Mouse (Mus musculus) lung, embryonic 15.5 days (tissue): ENCODE data around the gene Arl8b. TPM values are rescaled to one million over a fixed set of nuclear protein-coding genes. Genes with fewer than 3 reads are reported as not detected.
A peak's percentile ranks its signal among the peaks of the same experiment; 100 is the strongest.
"Not testable (repeated sequence)": the region's sequence is repeated elsewhere in the genome, so short reads cannot be mapped to it uniquely, and the experiment has no call there.

Experiments used
- ATAC-seq: fragments of 200-750 bp; cut with Nextera tagmentation; 2 replicates; pipeline ENCODE4 v1.8.0; 2017; ENCODE audit warnings: moderate number of reproducible peaks, borderline replicate concordance; ENCODE audit not compliant: low FRiP score, low TSS enrichment; ENCODE audit errors: extremely low read depth
- H3K27ac ChIP-seq: fragments of 300-500 bp; sonication (generic); 2 replicates; pipeline ENCODE4 v1.5.1; 2015; ENCODE audit warnings: moderate library complexity, mild to moderate bottlenecking, inconsistent platforms
- H3K27me3 ChIP-seq: fragments of 300-500 bp; sonication (generic); 2 replicates; pipeline ENCODE4 v1.6.1; 2015; ENCODE audit warnings: inconsistent platforms
- H3K36me3 ChIP-seq: fragments of 300-500 bp; sonication (generic); 2 replicates; pipeline ENCODE4 v1.6.1; 2015; ENCODE audit warnings: inconsistent platforms
- H3K4me1 ChIP-seq: fragments of 300-500 bp; sonication (generic); 2 replicates; pipeline ENCODE4 v1.6.1; 2015; ENCODE audit warnings: inconsistent platforms
- H3K4me2 ChIP-seq: fragments of 300-500 bp; sonication (generic); 2 replicates; pipeline ENCODE4 v1.6.1; 2015; ENCODE audit warnings: inconsistent platforms, mild to moderate bottlenecking, moderate library complexity
- H3K4me3 ChIP-seq: fragments of 300-500 bp; sonication (generic); 2 replicates; pipeline ENCODE4 v1.5.1; 2015; ENCODE audit warnings: mild to moderate bottlenecking, inconsistent platforms
- H3K9ac ChIP-seq: fragments of 300-500 bp; sonication (generic); 2 replicates; pipeline ENCODE4 v1.6.1; 2015; ENCODE audit warnings: inconsistent platforms
- H3K9me3 ChIP-seq: fragments of 300-500 bp; sonication (generic); 2 replicates; pipeline ENCODE4 v1.6.1; 2016; ENCODE audit warnings: inconsistent platforms
- WGBS: fragments of 180-500 bp; shearing (Covaris S2); methylation state at CpG from one replicate; pipeline ENCODE4 v1.1.7; 2015; 5-methylcytosine and 5-hydroxymethylcytosine counted together
- polyA plus RNA-seq: library from polyadenylated mRNA; unstranded; fragments of >200 nt; fragmentation: Nextera tagmentation; extraction: Ambion mirVana; gene quantifications from 2 replicates; pipeline ENCODE4 v1.2.1, GENCODE M21; 2015

Gene Arl8b
- polyA plus RNA-seq, 1 experiment from 2014 or later, result 75.0 TPM

DNA sequence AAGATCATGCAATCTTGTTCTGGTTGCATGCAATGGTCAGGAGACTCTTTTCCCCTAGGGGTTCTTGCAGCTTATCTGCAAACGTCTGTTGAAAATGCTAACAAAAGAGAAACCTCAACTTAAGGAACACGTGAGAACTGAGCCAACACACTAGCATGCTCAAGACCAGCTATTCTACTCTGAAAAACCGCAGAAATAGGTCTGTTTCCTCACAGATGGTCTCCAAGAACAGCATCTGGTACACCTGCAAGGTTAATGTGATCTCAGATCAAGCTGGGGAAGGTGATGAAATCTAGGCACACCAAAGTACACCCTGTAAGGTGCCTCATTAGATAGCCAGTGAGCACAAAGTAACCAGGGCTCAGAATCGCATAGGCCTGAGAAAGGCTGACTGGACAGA is 56.5 kb downstream of the Arl8b start:
- Histone ChIP-seq H3K27me3 (no peaks in the 10 kb centered on the region), H3K4me3 (no peak overlapping the region), H3K9ac (no peak overlapping the region), H3K9me3 (no peaks in the 10 kb centered on the region), H3K36me3 (peaks cover 32% of the 10 kb centered on the region), H3K27ac (no peak overlapping the region), H3K4me1 (peaks cover 20% of the 10 kb centered on the region), H3K4me2 (no peak overlapping the region)
- WGBS, result 85% methylated on average over 4 of the region's 4 CpGs
- ATAC-seq, result no peak

- no peak for ATAC-seq
- Histone ChIP-seq H3K4me1 (peaks cover 7% of the 10 kb centered on the region), H3K9me3 (no peaks in the 10 kb centered on the region), H3K27ac (no peak overlapping the region), H3K4me3 (no peak overlapping the region), H3K9ac (no peak overlapping the region), H3K27me3 (no peaks in the 10 kb centered on the region), H3K36me3 (peaks cover 43% of the 10 kb centered on the region), H3K4me2 (no peak overlapping the region)
- 89% methylated on average over 8 of the region's 8 CpGs for WGBS
Observed at GRCm38 (mm10) chr6:108840861-108841640, 58.2 kb downstream of the Arl8b start.

DNA sequence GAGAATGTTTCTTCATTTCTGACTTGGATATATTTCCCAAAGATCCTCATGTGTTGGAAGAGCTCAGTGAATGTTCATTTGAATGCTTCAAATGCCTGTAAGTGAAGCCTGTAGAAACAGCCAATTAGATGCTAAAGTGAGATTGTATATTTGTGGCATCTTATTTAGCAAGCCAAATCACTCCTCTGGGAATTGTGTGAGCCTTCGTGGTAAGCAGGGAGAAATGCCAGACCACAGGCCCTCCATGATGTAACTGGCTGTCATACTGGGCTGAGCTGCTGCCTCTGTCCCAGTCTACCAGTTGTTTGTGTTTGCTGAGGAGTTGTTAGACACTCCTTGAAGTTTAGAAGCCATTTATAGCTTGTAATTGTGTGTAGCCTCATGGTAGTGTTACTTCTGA is 60.8 kb downstream of the Arl8b start:
- Histone ChIP-seq H3K27me3 (no peaks in the 10 kb centered on the region), H3K27ac (no peak overlapping the region), H3K36me3 (peaks cover 48% of the 10 kb centered on the region), H3K4me1 (no peaks in the 10 kb centered on the region), H3K9ac (no peak overlapping the region), H3K4me2 (no peak overlapping the region), H3K4me3 (no peak overlapping the region), H3K9me3 (no peaks in the 10 kb centered on the region)
- ATAC-seq, result no peak
- WGBS, result 83% methylated on average over 1 of the region's 1 CpGs

GRCm38 (mm10) chr6:108844093-108844492 is 61.2 kb downstream of the Arl8b start:
- ATAC-seq, result no peak
- Histone ChIP-seq H3K27me3 (no peaks in the 10 kb centered on the region), H3K36me3 (peaks cover 51% of the 10 kb centered on the region)

GRCm38 (mm10) chr6:108844771-108845170 is 61.9 kb downstream of the Arl8b start:
- H3K9ac ChIP-seq, result no peak overlapping the region
- 82% methylated on average over 7 of the region's 7 CpGs for WGBS

More at GRCm38 (mm10) chr6:108844093-108844492, 61.2 kb downstream of the Arl8b start:
- Histone ChIP-seq H3K4me2 (no peak overlapping the region), H3K27ac (no peak overlapping the region), H3K4me3 (no peak overlapping the region), H3K9me3 (no peaks in the 10 kb centered on the region), H3K4me1 (no peaks in the 10 kb centered on the region), H3K9ac (no peak overlapping the region)
- 61% methylated on average over 3 of the region's 3 CpGs for WGBS

GRCm38 (mm10) chr6:108852088-108852670 is 69.3 kb downstream of the Arl8b start:
- peaks cover 58% of the 10 kb centered on the region for H3K36me3 ChIP-seq
- H3K4me3 ChIP-seq, result no peak overlapping the region
- no peaks in the 10 kb centered on the region for H3K9me3 ChIP-seq
- peak; percentile 70; the same call in 1 of the 2 replicates for ATAC-seq
- H3K27ac ChIP-seq, result no peak overlapping the region
- no peaks in the 10 kb centered on the region for H3K4me1 ChIP-seq
- WGBS, result 53% methylated on average over 8 of the region's 8 CpGs
- no peak overlapping the region for H3K4me2 ChIP-seq
- H3K9ac ChIP-seq, result no peak overlapping the region
- no peaks in the 10 kb centered on the region for H3K27me3 ChIP-seq

More at GRCm38 (mm10) chr6:108844771-108845170, 61.9 kb downstream of the Arl8b start:
- Histone ChIP-seq H3K36me3 (peaks cover 50% of the 10 kb centered on the region), H3K4me1 (no peaks in the 10 kb centered on the region), H3K9me3 (no peaks in the 10 kb centered on the region), H3K27ac (no peak overlapping the region), H3K27me3 (no peaks in the 10 kb centered on the region), H3K4me3 (no peak overlapping the region), H3K4me2 (no peak overlapping the region)
- no peak for ATAC-seq

GRCm38 (mm10) chr6:108852986-108853385 is 70.1 kb downstream of the Arl8b start:
- Histone ChIP-seq H3K9me3 (no peaks in the 10 kb centered on the region), H3K9ac (no peak overlapping the region), H3K4me2 (no peak overlapping the region), H3K4me3 (no peak overlapping the region), H3K36me3 (peaks cover 58% of the 10 kb centered on the region), H3K27me3 (no peaks in the 10 kb centered on the region), H3K27ac (no peak overlapping the region), H3K4me1 (no peaks in the 10 kb centered on the region)
- WGBS, result 82% methylated on average over 5 of the region's 5 CpGs
- 0 out of 2 replicates have a peak, but pooled peaks have one; percentile 15 for ATAC-seq

DNA sequence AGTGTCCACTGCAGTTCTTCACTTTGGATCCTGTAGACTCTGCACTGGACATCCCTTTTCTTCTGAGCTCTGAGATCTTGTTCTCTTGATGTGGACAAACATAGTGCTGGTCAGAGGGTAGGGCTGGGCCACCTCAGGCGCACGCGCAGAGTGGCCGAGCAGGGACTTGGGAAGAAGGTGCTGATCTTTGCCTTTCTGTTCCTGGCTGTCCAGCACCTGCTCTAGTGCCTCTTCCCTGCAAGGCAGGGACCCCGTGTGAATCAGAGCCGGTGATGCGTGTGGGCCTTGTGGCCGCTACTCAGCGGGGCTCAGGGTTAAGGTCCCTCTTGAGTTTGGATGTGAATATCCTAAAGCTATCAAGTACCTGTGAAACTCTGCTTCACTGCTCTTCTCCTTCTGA is 75.7 kb downstream of the Arl8b start:
- Histone ChIP-seq H3K9ac (no peak overlapping the region), H3K4me3 (no peak overlapping the region), H3K4me1 (no peaks in the 10 kb centered on the region), H3K27me3 (no peaks in the 10 kb centered on the region), H3K4me2 (no peak overlapping the region), H3K27ac (no peak overlapping the region), H3K36me3 (peaks cover 28% of the 10 kb centered on the region), H3K9me3 (no peaks in the 10 kb centered on the region)
- 94% methylated on average over 9 of the region's 9 CpGs for WGBS
- no peak for ATAC-seq

DNA sequence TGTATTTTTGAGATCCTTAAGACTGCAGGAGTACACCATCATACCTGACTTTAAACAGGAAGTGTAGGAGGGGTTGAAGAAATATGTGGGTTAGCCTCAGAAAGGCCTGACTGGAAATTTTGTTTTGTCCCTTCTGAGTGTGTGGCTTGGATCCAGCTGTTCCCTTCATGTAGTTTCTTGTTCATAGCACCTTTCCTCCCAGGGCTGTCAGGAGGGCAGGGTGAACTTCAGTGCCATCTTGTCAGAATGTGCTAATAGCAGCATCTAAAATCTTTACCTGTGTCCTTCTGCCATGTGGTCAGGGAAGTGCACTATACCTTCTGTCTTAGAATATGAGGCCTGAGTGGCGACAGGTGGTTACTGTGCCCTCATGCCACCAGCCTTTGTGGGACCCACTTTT is 78.3 kb downstream of the Arl8b start:
- Histone ChIP-seq H3K4me1 (no peaks in the 10 kb centered on the region), H3K4me3 (no peak overlapping the region), H3K36me3 (peaks cover 9% of the 10 kb centered on the region), H3K9me3 (no peaks in the 10 kb centered on the region), H3K9ac (no peak overlapping the region), H3K4me2 (no peak overlapping the region), H3K27me3 (no peaks in the 10 kb centered on the region), H3K27ac (no peak overlapping the region)
- ATAC-seq, result no peak
- 96% methylated on average over 1 of the region's 1 CpGs for WGBS

GRCm38 (mm10) chr6:108862548-108862947 is 79.6 kb downstream of the Arl8b start:
- ATAC-seq, result no peak
- no peak overlapping the region for H3K4me3 ChIP-seq
- WGBS, result 50% methylated on average over 2 of the region's 2 CpGs
- H3K9ac ChIP-seq, result no peak overlapping the region
- no peak overlapping the region for H3K4me2 ChIP-seq
- no peaks in the 10 kb centered on the region for H3K9me3 ChIP-seq
- H3K27ac ChIP-seq, result no peak overlapping the region
- no peaks in the 10 kb centered on the region for H3K27me3 ChIP-seq
- H3K4me1 ChIP-seq, result no peaks in the 10 kb centered on the region
- peaks cover 6% of the 10 kb centered on the region; the same call in 1 of the 2 replicates for H3K36me3 ChIP-seq

- Histone ChIP-seq H3K27me3 (no peaks in the 10 kb centered on the region), H3K4me3 (no peak overlapping the region), H3K9ac (no peak overlapping the region), H3K4me1 (no peaks in the 10 kb centered on the region), H3K4me2 (no peak overlapping the region), H3K36me3 (no peaks in the 10 kb centered on the region), H3K27ac (no peak overlapping the region), H3K9me3 (no peaks in the 10 kb centered on the region)
- 71% methylated on average over 5 of the region's 5 CpGs for WGBS
- no peak for ATAC-seq
Observed at GRCm38 (mm10) chr6:108866317-108866716, 83.4 kb downstream of the Arl8b start.

GRCm38 (mm10) chr6:108869031-108869430 is 86.1 kb downstream of the Arl8b start:
- not testable (repeated sequence) for ATAC-seq, H3K36me3 ChIP-seq
- WGBS, result 50% methylated on average over 2 of the region's 2 CpGs

More at GRCm38 (mm10) chr6:108869031-108869430, 86.1 kb downstream of the Arl8b start:
- H3K27me3 ChIP-seq, H3K4me1 ChIP-seq, H3K4me2 ChIP-seq, H3K9ac ChIP-seq, H3K27ac ChIP-seq, H3K4me3 ChIP-seq, H3K9me3 ChIP-seq: not testable (repeated sequence)
